Mouse (Mus musculus): ENCODE measurements around the gene Hrg. TPM values are rescaled to one million over a fixed set of nuclear protein-coding genes. Genes with fewer than 3 reads are reported as not detected.

Hrg gene
- polyA plus RNA-seq, 1 experiment from 2014 or later = 443 TPM

DNA sequence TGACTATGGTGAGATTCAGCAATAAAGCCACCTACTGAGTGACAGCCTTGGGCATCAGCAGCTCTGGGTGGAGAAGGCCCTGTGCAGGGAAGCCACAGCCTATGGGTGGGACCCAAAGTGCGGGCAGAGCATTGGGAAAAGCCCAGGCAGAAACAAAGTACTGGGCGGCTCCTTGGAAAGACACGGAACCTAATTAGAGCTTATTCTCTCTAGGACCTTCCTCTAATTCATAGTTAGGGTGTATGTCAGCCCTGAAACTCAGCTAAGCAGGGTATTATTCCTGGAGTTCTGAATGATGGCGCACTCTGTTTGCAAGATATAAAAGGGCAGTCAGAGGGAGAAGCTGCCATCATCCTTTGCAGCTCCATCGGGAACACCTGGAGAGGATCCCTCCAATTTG lies 32.8 kb upstream of the Hrg start, which contains the start of gene Fetub:
Gene Fetub (plus strand): TSS at position 301 of the 400 bp plus-strand sequence.
- Histone ChIP-seq H3K4me3 (ENCODE audit: low read depth, low read length) (no peak within 1 kb of the TSS), H3K9me3 (ENCODE audit: low read length) (no peaks in the 10 kb centered on the region), H3K27me3 (ENCODE audit: insufficient read depth, low read length) (no peaks in the 10 kb centered on the region), H3K27ac (ENCODE audit: low read depth) (peak within 1 kb of the TSS; percentile 91; the same call in 1 of the 2 replicates), H3K36me3 (replicated peaks; ENCODE audit: insufficient read depth, low read length) (no peaks in the 10 kb centered on the region), H3K4me1 (ENCODE audit: insufficient read depth) (no peaks in the 10 kb centered on the region), H3K9ac (replicated peaks) (no peak within 1 kb of the TSS), H3K4me2 (ENCODE audit: low read depth, low read length) (no peak within 1 kb of the TSS)
- no peak for DNase-seq
- 88% methylated on average over 5 of the region's 5 CpGs for WGBS (ENCODE audit: insufficient replicate concordance)
- ATAC-seq = no peak
- no peak for TF ChIP-seq EP300 (IDR thresholded peaks at IDR 0.05; ENCODE audit: low read depth)
- no peak for TF ChIP-seq CTCF (IDR thresholded peaks at IDR 0.05; ENCODE audit: low read depth)

DNA sequence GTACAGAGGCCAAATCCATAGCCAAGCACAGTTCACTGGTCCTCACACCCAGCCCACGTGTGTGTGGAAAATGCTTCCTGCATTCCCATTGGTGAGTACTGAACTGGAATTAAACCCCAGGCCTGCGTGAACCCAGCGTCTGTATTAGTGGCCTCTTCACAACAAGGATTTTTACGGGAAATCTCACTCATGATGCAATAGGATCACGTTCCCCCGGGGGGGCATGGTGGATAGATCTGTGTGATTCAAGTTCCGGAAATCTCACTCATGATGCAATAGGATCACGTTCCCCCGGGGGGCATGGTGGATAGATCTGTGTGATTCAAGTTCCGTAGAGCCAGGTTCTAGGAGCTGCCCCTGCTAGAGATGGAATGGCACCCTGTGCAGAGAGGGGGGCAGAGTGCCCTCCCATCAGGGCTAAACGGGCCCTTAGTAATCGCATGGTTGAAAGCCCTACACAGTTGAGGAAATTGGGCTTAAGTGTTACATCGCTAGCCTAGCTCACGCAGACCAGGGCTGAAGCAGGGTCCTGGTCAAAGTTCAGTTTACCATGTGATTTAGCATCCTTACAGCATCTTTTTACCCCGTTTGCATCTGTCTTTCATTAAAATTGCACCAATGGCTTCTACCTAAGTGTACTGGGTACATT lies 32.1 kb upstream of the Hrg start:
- Histone ChIP-seq H3K27ac (ENCODE audit: low read depth) (peak overlapping the region; percentile 91; the same call in 1 of the 2 replicates), H3K4me3 (ENCODE audit: low read depth, low read length) (no peak overlapping the region), H3K4me2 (ENCODE audit: low read depth, low read length) (no peak overlapping the region), H3K36me3 (replicated peaks; ENCODE audit: insufficient read depth, low read length) (no peaks in the 10 kb centered on the region), H3K9ac (replicated peaks) (no peak overlapping the region), H3K9me3 (ENCODE audit: low read length) (no peaks in the 10 kb centered on the region), H3K27me3 (ENCODE audit: insufficient read depth, low read length) (no peaks in the 10 kb centered on the region), H3K4me1 (ENCODE audit: insufficient read depth) (no peaks in the 10 kb centered on the region)
- no peak for DNase-seq
- 80% methylated on average over 15 of the region's 15 CpGs for WGBS (ENCODE audit: insufficient replicate concordance)
- no peak for ATAC-seq
- TF ChIP-seq CTCF (IDR thresholded peaks at IDR 0.05; ENCODE audit: low read depth) (no peak), EP300 (IDR thresholded peaks at IDR 0.05; ENCODE audit: low read depth) (no peak)

DNA sequence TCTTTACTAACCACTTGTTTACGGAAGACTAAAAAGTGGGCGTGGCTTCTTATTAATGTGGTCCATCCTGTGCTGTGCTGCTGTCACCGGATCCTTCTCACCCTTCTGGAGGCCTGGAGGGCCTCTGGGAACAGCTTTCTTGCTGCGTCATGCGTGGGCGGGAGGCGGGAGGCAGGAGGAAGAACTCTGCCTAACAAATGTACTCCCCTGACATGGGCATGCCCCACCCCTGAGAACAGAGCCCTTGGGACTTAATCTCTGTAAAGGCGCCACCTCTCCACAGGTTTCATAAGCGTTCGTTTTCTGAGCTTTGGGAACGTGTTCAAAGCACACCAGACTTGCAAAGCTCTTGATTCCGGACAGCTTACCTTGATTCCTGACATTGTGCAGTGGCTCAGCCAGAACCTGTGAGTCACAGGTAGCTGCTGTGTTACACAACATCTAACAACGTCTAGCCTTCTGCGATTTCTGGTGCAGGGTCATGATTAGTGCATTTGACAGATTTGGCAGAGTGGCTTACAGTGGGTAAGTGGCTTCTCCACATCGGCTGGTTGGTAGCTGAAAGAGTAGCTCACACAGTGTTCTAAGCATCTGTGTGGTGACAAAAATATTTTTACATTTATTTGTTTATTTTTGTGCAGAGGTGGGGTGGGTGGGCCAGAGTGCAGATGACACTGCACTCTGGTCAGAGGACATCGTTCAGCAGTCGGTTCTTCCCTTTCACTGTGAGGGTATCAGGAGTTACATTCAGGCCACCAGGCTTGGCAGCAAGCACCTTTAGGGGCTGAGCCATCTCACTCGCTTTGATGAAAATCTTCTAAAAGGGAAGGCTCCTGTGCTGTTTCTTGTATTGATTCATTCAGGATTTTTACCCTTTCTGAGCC lies 30.7 kb upstream of the Hrg start:
- H3K9me3 ChIP-seq (ENCODE audit: low read length) = no peaks in the 10 kb centered on the region
- DNase-seq (peak; percentile 78), ATAC-seq (peak; percentile 86)
- no peaks in the 10 kb centered on the region for H3K4me1 ChIP-seq (ENCODE audit: insufficient read depth)
- 42% methylated on average over 18 of the region's 18 CpGs for WGBS (ENCODE audit: insufficient replicate concordance)
- no peaks in the 10 kb centered on the region for H3K36me3 ChIP-seq (replicated peaks; ENCODE audit: insufficient read depth, low read length)
- H3K4me3 ChIP-seq (ENCODE audit: low read depth, low read length) = peak overlapping the region; percentile 13
- no peak for TF ChIP-seq CTCF (IDR thresholded peaks at IDR 0.05; ENCODE audit: low read depth)
- peak; percentile 27; the same call in 1 of the 2 replicates for TF ChIP-seq EP300 (IDR thresholded peaks at IDR 0.05; ENCODE audit: low read depth)
- H3K27ac ChIP-seq (ENCODE audit: low read depth) = peak overlapping the region; percentile 91
- peak overlapping the region; percentile 47 for H3K9ac ChIP-seq (replicated peaks)
- no peaks in the 10 kb centered on the region for H3K27me3 ChIP-seq (ENCODE audit: insufficient read depth, low read length)
- peak overlapping the region; percentile 45 for H3K4me2 ChIP-seq (ENCODE audit: low read depth, low read length)

DNA sequence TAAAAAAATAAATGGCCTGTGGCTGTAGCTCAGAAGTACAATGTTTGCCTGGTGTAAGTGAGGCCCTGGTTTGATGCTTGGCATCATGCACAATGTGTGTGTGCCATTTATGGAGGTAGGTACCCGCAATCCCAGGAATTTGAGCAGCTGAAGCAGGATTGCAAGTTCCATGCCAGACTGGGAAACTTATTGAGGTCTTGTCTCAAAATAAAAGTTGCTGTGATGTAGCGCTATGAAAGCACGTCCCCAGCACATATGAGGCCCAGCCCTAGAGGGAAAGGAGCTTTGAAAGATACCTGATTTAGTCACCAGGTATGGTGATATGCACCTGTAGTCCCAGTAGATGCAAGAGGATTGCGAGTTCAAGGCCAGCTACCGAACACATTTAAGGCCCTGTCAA lies 29.1 kb upstream of the Hrg start:
- no peak for DNase-seq
- ATAC-seq = no peak
- no peaks in the 10 kb centered on the region for H3K36me3 ChIP-seq (replicated peaks; ENCODE audit: insufficient read depth, low read length)
- WGBS (ENCODE audit: insufficient replicate concordance) = 83% methylated on average over 5 of the region's 5 CpGs
- TF ChIP-seq CTCF (IDR thresholded peaks at IDR 0.05; ENCODE audit: low read depth) (no peak), EP300 (IDR thresholded peaks at IDR 0.05; ENCODE audit: low read depth) (no peak)
- H3K27me3 ChIP-seq (ENCODE audit: insufficient read depth, low read length) = no peaks in the 10 kb centered on the region
- no peaks in the 10 kb centered on the region for H3K4me1 ChIP-seq (ENCODE audit: insufficient read depth)
- H3K4me3 ChIP-seq (ENCODE audit: low read depth, low read length) = no peak overlapping the region; the same call in 1 of the 2 replicates
- H3K4me2 ChIP-seq (ENCODE audit: low read depth, low read length) = peak overlapping the region; percentile 45
- H3K9ac ChIP-seq (replicated peaks) = peak overlapping the region; percentile 33; the same call in 1 of the 2 replicates
- H3K9me3 ChIP-seq (ENCODE audit: low read length) = no peaks in the 10 kb centered on the region
- H3K27ac ChIP-seq (ENCODE audit: low read depth) = peak overlapping the region; percentile 91

DNA sequence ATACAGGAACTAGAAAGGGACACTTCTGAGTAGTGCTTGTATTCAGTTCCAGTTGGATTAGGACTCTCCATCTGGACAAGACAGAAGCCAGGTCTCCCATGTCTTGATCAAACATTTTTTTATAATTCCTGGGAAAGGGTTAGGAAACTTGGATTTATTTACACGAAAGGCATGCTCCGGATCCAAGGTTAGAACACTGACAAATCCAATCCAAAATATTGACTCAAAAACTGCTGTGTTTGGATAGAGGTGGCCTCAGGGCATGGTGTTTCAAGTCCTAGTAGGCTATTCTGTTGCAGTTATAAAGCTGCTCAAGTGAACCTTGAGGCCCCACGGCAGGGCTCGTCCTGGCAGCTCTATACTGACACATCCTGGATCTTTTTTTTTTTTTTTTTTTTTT lies 28.4 kb upstream of the Hrg start:
- Histone ChIP-seq H3K4me1 (ENCODE audit: insufficient read depth) (no peaks in the 10 kb centered on the region), H3K4me2 (ENCODE audit: low read depth, low read length) (peak overlapping the region; percentile 45), H3K9me3 (ENCODE audit: low read length) (no peaks in the 10 kb centered on the region), H3K4me3 (ENCODE audit: low read depth, low read length) (no peak overlapping the region), H3K27ac (ENCODE audit: low read depth) (peak overlapping the region; percentile 91), H3K36me3 (replicated peaks; ENCODE audit: insufficient read depth, low read length) (no peaks in the 10 kb centered on the region), H3K9ac (replicated peaks) (no peak overlapping the region; the same call in 1 of the 2 replicates), H3K27me3 (ENCODE audit: insufficient read depth, low read length) (no peaks in the 10 kb centered on the region)
- WGBS (ENCODE audit: insufficient replicate concordance) = 56% methylated on average over 4 of the region's 4 CpGs
- DNase-seq = peak; percentile 32
- TF ChIP-seq CTCF (IDR thresholded peaks at IDR 0.05; ENCODE audit: low read depth) = no peak
- TF ChIP-seq EP300 (IDR thresholded peaks at IDR 0.05; ENCODE audit: low read depth) = peak; percentile 75
- ATAC-seq = peak; percentile 46

DNA sequence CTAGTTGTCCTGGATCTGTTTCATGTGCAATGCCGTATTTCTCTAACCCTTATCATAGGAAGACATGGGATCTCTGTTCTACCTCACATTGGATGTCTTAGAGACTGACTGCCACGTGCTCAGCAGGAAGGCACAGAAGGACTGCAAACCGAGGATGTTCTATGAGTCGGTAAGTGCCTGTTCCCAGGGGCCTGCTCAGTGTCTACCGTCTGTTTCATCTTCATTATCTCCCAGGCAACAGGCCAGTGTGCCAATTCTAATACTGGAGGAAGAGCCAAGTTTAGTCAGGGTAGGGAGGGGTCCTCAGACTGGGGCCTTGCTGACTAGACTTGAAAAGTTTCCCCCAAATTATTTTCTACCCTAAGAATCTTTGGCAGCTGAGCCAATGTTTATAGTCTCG lies 21.3 kb upstream of the Hrg start:
- no peak overlapping the region for H3K9ac ChIP-seq (replicated peaks)
- no peaks in the 10 kb centered on the region for H3K9me3 ChIP-seq (ENCODE audit: low read length)
- H3K4me1 ChIP-seq (ENCODE audit: insufficient read depth) = no peaks in the 10 kb centered on the region
- DNase-seq (no peak), ATAC-seq (no peak)
- no peaks in the 10 kb centered on the region for H3K27me3 ChIP-seq (ENCODE audit: insufficient read depth, low read length)
- no peak overlapping the region for H3K4me3 ChIP-seq (ENCODE audit: low read depth, low read length)
- TF ChIP-seq CTCF (IDR thresholded peaks at IDR 0.05; ENCODE audit: low read depth) (no peak), EP300 (IDR thresholded peaks at IDR 0.05; ENCODE audit: low read depth) (no peak)
- H3K36me3 ChIP-seq (replicated peaks; ENCODE audit: insufficient read depth, low read length) = no peaks in the 10 kb centered on the region; the same call in none of the 2 replicates
- no peak overlapping the region for H3K27ac ChIP-seq (ENCODE audit: low read depth)
- WGBS (ENCODE audit: insufficient replicate concordance) = 70% methylated on average over 6 of the region's 6 CpGs
- no peak overlapping the region for H3K4me2 ChIP-seq (ENCODE audit: low read depth, low read length)

Measured in liver, postnatal 0 days (tissue).